Mouse (Mus musculus) embryonic facial prominence, embryonic 13.5 days (tissue): Measurements from ENCODE around the gene Cpeb2. TPM values are rescaled to one million over a fixed set of nuclear protein-coding genes. Genes with fewer than 3 reads are reported as not detected.
A peak's percentile ranks its signal among the peaks of the same experiment; 100 is the strongest.

Experiments
- ATAC-seq: fragments of 200-750 bp; cut with Nextera tagmentation; 2 replicates; pipeline ENCODE4 v1.8.0; 2017; ENCODE audit warnings: low read depth; ENCODE audit not compliant: insufficient number of reproducible peaks, insufficient read depth, low FRiP score, low TSS enrichment
- H3K27ac ChIP-seq: fragments of 300-500 bp; sonication (generic); 2 replicates; pipeline ENCODE4 v1.5.1; 2015; ENCODE audit warnings: moderate library complexity, mild to moderate bottlenecking, inconsistent platforms
- H3K27me3 ChIP-seq: fragments of 300-500 bp; sonication (generic); 2 replicates; pipeline ENCODE4 v1.6.1; 2015; ENCODE audit warnings: mild to moderate bottlenecking, inconsistent platforms
- H3K36me3 ChIP-seq: fragments of 300-500 bp; sonication (generic); 2 replicates; pipeline ENCODE4 v1.6.1; 2015; ENCODE audit warnings: mild to moderate bottlenecking, inconsistent platforms
- H3K4me1 ChIP-seq: fragments of 300-500 bp; sonication (generic); 2 replicates; pipeline ENCODE4 v1.6.1; 2015; ENCODE audit warnings: inconsistent platforms
- H3K4me2 ChIP-seq: fragments of 300-500 bp; sonication (generic); 2 replicates; pipeline ENCODE4 v1.6.1; 2015; ENCODE audit warnings: moderate library complexity, mild to moderate bottlenecking, inconsistent platforms
- H3K4me3 ChIP-seq: fragments of 300-500 bp; sonication (generic); 2 replicates; pipeline ENCODE4 v1.5.1; 2015; ENCODE audit warnings: mild to moderate bottlenecking, inconsistent platforms
- H3K9ac ChIP-seq: fragments of 300-500 bp; sonication (generic); 2 replicates; pipeline ENCODE4 v1.6.1; 2015; ENCODE audit warnings: mild to moderate bottlenecking, inconsistent platforms
- H3K9me3 ChIP-seq: fragments of 300-500 bp; sonication (generic); 2 replicates; pipeline ENCODE4 v1.6.1; 2016; ENCODE audit warnings: inconsistent platforms
- WGBS: fragments of 180-500 bp; shearing (Covaris S2); methylation state at CpG from one replicate; pipeline ENCODE4 v1.1.7; 2015; ENCODE audit warnings: mixed read lengths; 5-methylcytosine and 5-hydroxymethylcytosine counted together
- polyA plus RNA-seq: library from polyadenylated mRNA; unstranded; fragments of >200 nt; fragmentation: Nextera tagmentation; extraction: Ambion mirVana; gene quantifications from 2 replicates; pipeline ENCODE4 v1.2.1, GENCODE M21; 2015

The Cpeb2 gene
- polyA plus RNA-seq, 1 experiment from 2014 or later = 2.0 TPM

DNA sequence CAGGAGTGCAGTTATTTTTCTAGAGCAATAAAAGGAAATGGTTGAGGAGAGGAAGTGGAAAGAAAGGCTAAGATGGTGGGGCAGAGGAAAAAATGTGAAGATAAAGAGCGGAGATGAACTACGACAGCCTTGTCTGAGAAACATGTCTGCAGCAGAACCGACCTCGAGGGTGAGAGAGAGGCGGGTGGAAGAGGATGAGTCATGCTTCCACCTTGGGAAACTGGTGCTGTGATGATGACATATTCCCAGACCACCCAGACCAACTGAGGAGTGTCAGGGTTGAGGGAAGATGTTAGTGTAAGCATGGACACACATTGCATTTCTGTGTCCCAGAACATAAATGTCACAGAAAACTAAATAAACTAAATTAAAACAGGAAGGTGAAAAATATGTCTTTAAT is 5.4 kb upstream of the Cpeb2 start:
- 70% methylated on average over 5 of the region's 5 CpGs for WGBS
- Histone ChIP-seq H3K36me3 (no peaks in the 10 kb centered on the region), H3K4me2 (no peak overlapping the region), H3K27me3 (peaks cover 14% of the 10 kb centered on the region), H3K27ac (no peak overlapping the region), H3K4me3 (no peak overlapping the region), H3K4me1 (0 out of 2 replicates have a peak, but pooled peaks cover 4% of the 10 kb centered on the region), H3K9me3 (no peaks in the 10 kb centered on the region), H3K9ac (no peak overlapping the region)
- ATAC-seq = no peak

GRCm38 (mm10) chr5:43231061-43231460 is 1.9 kb upstream of the Cpeb2 start:
- no peaks in the 10 kb centered on the region for H3K36me3 ChIP-seq

GRCm38 (mm10) chr5:43232149-43232479 is 856 bp upstream of the Cpeb2 start:
- Histone ChIP-seq H3K4me2 (peak overlapping the region; percentile 95), H3K4me3 (peak overlapping the region; percentile 81), H3K36me3 (no peaks in the 10 kb centered on the region), H3K9ac (peak overlapping the region; percentile 87), H3K9me3 (no peaks in the 10 kb centered on the region), H3K4me1 (peaks cover 13% of the 10 kb centered on the region), H3K27ac (peak overlapping the region; percentile 93), H3K27me3 (peaks cover 28% of the 10 kb centered on the region)
- WGBS = 5% methylated on average over 6 of the region's 6 CpGs
- ATAC-seq = no peak

More at GRCm38 (mm10) chr5:43231061-43231460, 1.9 kb upstream of the Cpeb2 start:
- peaks cover 26% of the 10 kb centered on the region for H3K27me3 ChIP-seq
- peaks cover 12% of the 10 kb centered on the region for H3K4me1 ChIP-seq
- no peak overlapping the region for H3K4me2 ChIP-seq
- WGBS = 67% methylated on average over 2 of the region's 2 CpGs
- no peak overlapping the region for H3K4me3 ChIP-seq
- no peak overlapping the region for H3K27ac ChIP-seq
- H3K9ac ChIP-seq = no peak overlapping the region
- H3K9me3 ChIP-seq = no peaks in the 10 kb centered on the region
- ATAC-seq = no peak

- under 1% methylated on average over 70 of the region's 101 CpGs for WGBS
- H3K4me1 ChIP-seq = peaks cover 13% of the 10 kb centered on the region
- H3K9me3 ChIP-seq = no peaks in the 10 kb centered on the region
- H3K27me3 ChIP-seq = peaks cover 30% of the 10 kb centered on the region
- ATAC-seq = peak; percentile 65
- H3K4me2 ChIP-seq = peak overlapping the region; percentile 95
- peak overlapping the region; percentile 81 for H3K4me3 ChIP-seq
- H3K27ac ChIP-seq = peak overlapping the region; percentile 93
- peak overlapping the region; percentile 87 for H3K9ac ChIP-seq
- no peaks in the 10 kb centered on the region for H3K36me3 ChIP-seq
These were observed 579 bp downstream of the Cpeb2 start for GRCm38 (mm10) chr5:43233316-43234181.

DNA sequence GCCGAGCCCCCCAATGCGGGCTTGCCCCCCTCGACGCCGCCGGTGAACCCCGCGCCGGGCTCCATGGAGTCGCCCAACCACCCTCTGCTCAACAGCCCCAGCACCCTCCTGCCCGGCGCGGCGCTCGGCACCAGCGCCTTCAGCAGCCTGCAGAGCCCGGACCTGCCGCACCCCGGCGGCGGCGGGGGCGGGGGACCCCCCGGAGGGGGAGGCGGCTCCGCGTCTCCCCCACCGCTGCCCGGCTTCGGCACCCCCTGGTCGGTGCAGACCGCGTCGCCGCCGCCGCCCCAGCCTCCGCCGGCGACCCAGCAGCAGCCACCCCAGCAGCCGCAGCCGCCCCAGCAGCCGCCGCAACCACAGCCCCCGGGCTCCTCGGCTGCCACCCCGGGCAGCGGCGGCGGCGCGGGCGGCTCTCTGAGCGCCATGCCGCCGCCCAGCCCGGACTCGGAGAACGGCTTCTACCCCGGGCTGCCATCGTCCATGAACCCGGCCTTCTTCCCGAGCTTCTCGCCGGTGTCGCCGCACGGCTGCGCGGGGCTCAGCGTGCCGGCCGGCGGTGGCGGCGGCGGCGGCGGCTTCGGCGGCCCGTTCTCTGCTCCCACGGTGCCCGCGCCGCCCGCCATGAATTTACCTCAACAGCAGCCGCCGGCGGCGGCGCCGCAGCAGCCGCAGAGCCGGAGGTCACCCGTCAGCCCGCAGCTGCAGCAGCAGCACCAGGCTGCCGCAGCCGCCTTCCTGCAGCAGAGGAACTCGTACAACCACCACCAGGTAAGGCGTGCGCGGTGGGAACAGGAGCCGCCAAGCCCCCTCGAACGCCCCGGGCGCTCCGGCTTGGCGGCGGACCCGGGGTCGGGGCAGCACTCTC is 1.6 kb downstream of the Cpeb2 start:
- Histone ChIP-seq H3K4me3 (peak overlapping the region; percentile 81), H3K36me3 (no peaks in the 10 kb centered on the region), H3K27ac (peak overlapping the region; percentile 93), H3K27me3 (peaks cover 30% of the 10 kb centered on the region), H3K4me2 (peak overlapping the region; percentile 95), H3K9ac (peak overlapping the region; percentile 87), H3K9me3 (no peaks in the 10 kb centered on the region), H3K4me1 (peaks cover 13% of the 10 kb centered on the region)
- peak; percentile 33; the same call in 1 of the 2 replicates for ATAC-seq
- under 1% methylated on average over 103 of the region's 113 CpGs for WGBS

GRCm38 (mm10) chr5:43235186-43235785 is 2.3 kb downstream of the Cpeb2 start:
- ATAC-seq = no peak
- peak overlapping the region; percentile 81 for H3K4me3 ChIP-seq
- no peaks in the 10 kb centered on the region for H3K9me3 ChIP-seq
- peaks cover 13% of the 10 kb centered on the region for H3K4me1 ChIP-seq
- WGBS = 2% methylated on average over 27 of the region's 27 CpGs
- H3K27me3 ChIP-seq = peaks cover 25% of the 10 kb centered on the region
- no peaks in the 10 kb centered on the region for H3K36me3 ChIP-seq
- H3K27ac ChIP-seq = 0 out of 2 replicates have a peak overlapping the region, but pooled peaks have one; percentile 93
- H3K4me2 ChIP-seq = peak overlapping the region; percentile 95
- peak overlapping the region; percentile 87 for H3K9ac ChIP-seq

- Histone ChIP-seq H3K27me3 (peaks cover 22% of the 10 kb centered on the region), H3K36me3 (no peaks in the 10 kb centered on the region), H3K27ac (no peak overlapping the region), H3K4me2 (peak overlapping the region; percentile 95), H3K4me3 (peak overlapping the region; percentile 81), H3K9ac (no peak overlapping the region), H3K9me3 (no peaks in the 10 kb centered on the region), H3K4me1 (peaks cover 13% of the 10 kb centered on the region)
- no peak for ATAC-seq
- WGBS = 34% methylated on average over 5 of the region's 5 CpGs
These were observed 3.0 kb downstream of the Cpeb2 start for GRCm38 (mm10) chr5:43235997-43236396.

GRCm38 (mm10) chr5:43236476-43236875 is 3.5 kb downstream of the Cpeb2 start:
- H3K4me3 ChIP-seq = no peak overlapping the region
- H3K4me2 ChIP-seq = no peak overlapping the region
- H3K9me3 ChIP-seq = no peaks in the 10 kb centered on the region
- H3K36me3 ChIP-seq = no peaks in the 10 kb centered on the region
- H3K27ac ChIP-seq = no peak overlapping the region
- H3K9ac ChIP-seq = no peak overlapping the region
- ATAC-seq = no peak
- H3K4me1 ChIP-seq = peaks cover 13% of the 10 kb centered on the region
- H3K27me3 ChIP-seq = peaks cover 17% of the 10 kb centered on the region
- WGBS = 72% methylated on average over 3 of the region's 3 CpGs

GRCm38 (mm10) chr5:43237238-43237637 is 4.3 kb downstream of the Cpeb2 start:
- ATAC-seq = no peak
- Histone ChIP-seq H3K27ac (no peak overlapping the region), H3K27me3 (peaks cover 16% of the 10 kb centered on the region), H3K4me2 (no peak overlapping the region), H3K36me3 (no peaks in the 10 kb centered on the region), H3K4me1 (peaks cover 11% of the 10 kb centered on the region), H3K9me3 (no peaks in the 10 kb centered on the region), H3K9ac (no peak overlapping the region), H3K4me3 (no peak overlapping the region)
- 67% methylated on average over 12 of the region's 12 CpGs for WGBS

DNA sequence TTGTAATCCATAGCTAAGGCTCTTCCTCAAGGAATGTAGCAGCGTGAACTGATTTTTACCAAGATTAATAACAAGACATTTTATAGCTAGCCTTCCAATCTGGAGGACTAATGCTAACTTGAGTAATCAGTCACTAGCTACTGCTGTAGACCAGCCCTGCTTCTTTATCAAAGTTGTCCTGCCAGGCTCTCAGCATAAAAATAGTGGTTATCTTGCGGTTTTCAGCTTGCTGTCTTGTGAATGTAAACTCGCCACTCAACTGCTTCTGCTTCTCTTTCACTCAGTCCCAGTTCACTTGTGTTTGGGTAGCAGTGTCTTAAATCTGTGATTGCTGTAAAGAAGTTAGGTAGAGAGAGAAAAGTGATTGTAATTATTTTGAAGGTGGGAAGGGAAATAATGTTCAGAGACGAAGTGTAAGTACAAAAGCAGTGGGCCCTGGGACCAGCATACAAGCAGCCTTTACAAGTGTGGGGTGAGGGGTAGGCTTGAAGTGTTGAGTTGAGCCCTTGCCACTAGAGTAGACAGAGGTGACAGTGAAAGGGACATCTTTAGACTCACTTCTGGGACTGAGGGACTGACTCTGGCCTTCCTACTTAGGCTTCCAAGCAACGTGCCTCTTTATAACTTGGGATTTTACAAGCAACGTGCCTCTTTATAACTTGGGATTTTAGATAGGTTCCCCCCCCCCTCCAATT is 6.3 kb downstream of the Cpeb2 start:
- Histone ChIP-seq H3K36me3 (no peaks in the 10 kb centered on the region), H3K4me2 (no peak overlapping the region), H3K27me3 (peaks cover 16% of the 10 kb centered on the region), H3K9me3 (no peaks in the 10 kb centered on the region), H3K4me3 (no peak overlapping the region), H3K4me1 (peaks cover 9% of the 10 kb centered on the region), H3K27ac (no peak overlapping the region), H3K9ac (no peak overlapping the region)
- 81% methylated on average over 6 of the region's 6 CpGs for WGBS
- no peak for ATAC-seq

DNA sequence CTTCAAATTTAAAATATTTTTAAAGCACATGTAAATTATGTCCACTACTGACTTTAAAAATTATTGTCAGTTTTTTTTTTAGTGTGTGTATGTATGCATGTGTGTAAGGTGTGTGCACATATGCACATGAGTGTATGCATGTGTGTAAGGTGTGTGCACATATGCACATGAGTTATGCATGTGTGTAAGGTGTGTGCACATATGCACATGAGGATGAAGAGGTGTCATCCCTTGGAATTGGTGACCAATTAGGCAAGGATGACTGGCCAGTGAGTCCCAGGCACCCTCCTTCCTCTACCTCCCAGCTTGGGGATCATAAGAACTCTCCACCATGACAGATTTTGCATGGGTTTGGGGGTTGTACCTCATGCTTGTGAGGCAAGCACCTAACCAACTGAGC is 7.8 kb downstream of the Cpeb2 start:
- no peak overlapping the region for H3K4me3 ChIP-seq
- no peaks in the 10 kb centered on the region for H3K9me3 ChIP-seq
- no peak overlapping the region for H3K9ac ChIP-seq
- no peaks in the 10 kb centered on the region for H3K36me3 ChIP-seq
- ATAC-seq = no peak
- H3K4me2 ChIP-seq = no peak overlapping the region
- H3K4me1 ChIP-seq = 0 out of 2 replicates have a peak, but pooled peaks cover 3% of the 10 kb centered on the region
- H3K27me3 ChIP-seq = peaks cover 8% of the 10 kb centered on the region
- H3K27ac ChIP-seq = no peak overlapping the region
